Mouse (Mus musculus): ENCODE results near the gene Kif6.

GRCm38 (mm10) chr17:49661626-49662025 lies 46.7 kb downstream of the Kif6 start:
- no peak for TF ChIP-seq CTCF (IDR thresholded peaks at IDR 0.05; ENCODE audit: low read depth)
- TF ChIP-seq EP300 (IDR thresholded peaks at IDR 0.05; ENCODE audit: low read depth), result no peak
